Mouse (Mus musculus): Measurements from ENCODE around the gene Prune1. TPM values are rescaled to one million over a fixed set of nuclear protein-coding genes. Genes with fewer than 3 reads are reported as not detected.

Prune1 gene
- total and polyA plus RNA-seq, 3 experiments: 8.4 to 9.1 (median 8.5) TPM

GRCm38 (mm10) chr3:95295321-95296102 lies 13.6 kb upstream of the Prune1 start:
- dilution Hi-C loops (cut with MboI; ENCODE audit: extremely low pct_ligation_motif_present, extremely low pct_unique_long_range_greater_than_20kb, low sequenced_read_pairs): no loop called here
- no peak overlapping the region for H3K9ac ChIP-seq (ENCODE audit: insufficient read depth, low read depth)
- H3K4me2 ChIP-seq (ENCODE audit: insufficient read depth, low read depth, poor library complexity, severe bottlenecking): no peak overlapping the region
- in situ Hi-C loops (cut with MboI; ENCODE audit: low pct_ligation_motif_present, low pct_unique_long_range_greater_than_20kb, low sequenced_read_pairs): no loop called here
- no peak overlapping the region for H3K4me3 ChIP-seq (replicated peaks in 1 of 3; ENCODE audit: low read depth in 2 of 3, low read length in 2 of 3, poor library complexity in 1 of 3)
- H3K79me2 ChIP-seq (replicated peaks; ENCODE audit: control insufficient read depth, extremely low read depth, insufficient read depth, poor library complexity, severe bottlenecking): no peaks in the 10 kb centered on the region
- no peaks in the 10 kb centered on the region for H3K9me3 ChIP-seq (replicated peaks; ENCODE audit: low read length)
- H3K27ac ChIP-seq (ENCODE audit: insufficient read depth, low read depth): no peak overlapping the region
- H3K36me3 ChIP-seq (replicated peaks in 1 of 2; ENCODE audit: control insufficient read depth in 1 of 2, insufficient read depth in 1 of 2, low read length in 1 of 2): peaks cover 24 to 65% of the 10 kb centered on the region in 2 experiments
- no peak for DNase-seq (ENCODE audit: extremely low read depth)
- no peaks in the 10 kb centered on the region for H3K27me3 ChIP-seq (replicated peaks)
- H3K4me1 ChIP-seq (ENCODE audit: control insufficient read depth in 1 of 2, insufficient read depth in 2 of 2): peaks cover 0 to 23% of the 10 kb centered on the region in 2 experiments; a peak in 3 of 4 replicates
- no peak for TF ChIP-seq CHD1 (IDR thresholded peaks at IDR 0.05; ENCODE audit: low read depth, low read length)
- TF ChIP-seq KAT2A (IDR thresholded peaks at IDR 0.05; ENCODE audit: insufficient replicate concordance, low read length): no peak
- TF ChIP-seq E2F4 (IDR thresholded peaks at IDR 0.05; ENCODE audit: insufficient replicate concordance, low read depth, low read length): no peak
- TF ChIP-seq JUND (conservative IDR thresholded peaks at IDR 0.05; ENCODE audit: low read depth, low read length): no peak
- TF ChIP-seq NRF1 (IDR thresholded peaks at IDR 0.05; ENCODE audit: low read depth, low read length): no peak
- TF ChIP-seq USF2 (conservative IDR thresholded peaks at IDR 0.05; ENCODE audit: low read depth, low read length): no peak
- no peak for TF ChIP-seq EP300 (IDR thresholded peaks at IDR 0.05; ENCODE audit: low read length)
- TF ChIP-seq UBTF (IDR thresholded peaks at IDR 0.05; ENCODE audit: low read depth, low read length): no peak
- TF ChIP-seq ZMIZ1 (IDR thresholded peaks at IDR 0.05; ENCODE audit: low read depth, low read length): no peak
- TF ChIP-seq USF1 (IDR thresholded peaks at IDR 0.05; ENCODE audit: low read depth, low read length): no peak
- TF ChIP-seq ELF1 (IDR thresholded peaks at IDR 0.05; ENCODE audit: low read depth, low read length): no peak
- TF ChIP-seq PAX5 (IDR thresholded peaks at IDR 0.05; ENCODE audit: low read length): no peak
- TF ChIP-seq ZKSCAN1 (IDR thresholded peaks at IDR 0.05; ENCODE audit: borderline replicate concordance, low read depth, low read length): no peak
- no peak for TF ChIP-seq MYC (IDR thresholded peaks at IDR 0.05; ENCODE audit: low read depth, low read length)
- TF ChIP-seq TCF12 (IDR thresholded peaks at IDR 0.05; ENCODE audit: low read depth, low read length): no peak
- TF ChIP-seq SIN3A (IDR thresholded peaks at IDR 0.05; ENCODE audit: low read length): no peak
- no peak for TF ChIP-seq ZC3H11A (IDR thresholded peaks at IDR 0.05; ENCODE audit: low read depth, low read length)
- no peak for TF ChIP-seq CHD2 (IDR thresholded peaks at IDR 0.05; ENCODE audit: low read length)

GRCm38 (mm10) chr3:95294718-95295117 lies 12.8 kb upstream of the Prune1 start:
- H3K27ac ChIP-seq (ENCODE audit: insufficient read depth, low read depth): no peak overlapping the region

More at GRCm38 (mm10) chr3:95294718-95295117, 12.8 kb upstream of the Prune1 start:
- H3K79me2 ChIP-seq (replicated peaks; ENCODE audit: control insufficient read depth, extremely low read depth, insufficient read depth, poor library complexity, severe bottlenecking): no peaks in the 10 kb centered on the region
- no peak overlapping the region for H3K4me3 ChIP-seq (replicated peaks in 1 of 3; ENCODE audit: low read depth in 2 of 3, low read length in 2 of 3, poor library complexity in 1 of 3)
- DNase-seq (ENCODE audit: extremely low read depth): no peak
- no peaks in the 10 kb centered on the region for H3K9me3 ChIP-seq (replicated peaks; ENCODE audit: low read length)
- H3K36me3 ChIP-seq (replicated peaks in 1 of 2; ENCODE audit: control insufficient read depth in 1 of 2, insufficient read depth in 1 of 2, low read length in 1 of 2): peaks cover 20 to 60% of the 10 kb centered on the region in 2 experiments
- TF ChIP-seq E2F4 (IDR thresholded peaks at IDR 0.05; ENCODE audit: insufficient replicate concordance, low read depth, low read length) (no peak), TCF12 (IDR thresholded peaks at IDR 0.05; ENCODE audit: low read depth, low read length) (no peak), ELF1 (IDR thresholded peaks at IDR 0.05; ENCODE audit: low read depth, low read length) (no peak), RAD21 (IDR thresholded peaks at IDR 0.05; ENCODE audit: low read depth, low read length) (no peak), ZKSCAN1 (IDR thresholded peaks at IDR 0.05; ENCODE audit: borderline replicate concordance, low read depth, low read length) (no peak), POLR2AphosphoS2 (IDR thresholded peaks at IDR 0.05; ENCODE audit: low read depth, low read length) (no peak), GABPA (IDR thresholded peaks at IDR 0.05; ENCODE audit: insufficient replicate concordance, low read depth, low read length) (no peak), HCFC1 (IDR thresholded peaks at IDR 0.05; ENCODE audit: low read depth, low read length) (no peak), PAX5 (IDR thresholded peaks at IDR 0.05; ENCODE audit: low read length) (no peak), USF1 (IDR thresholded peaks at IDR 0.05; ENCODE audit: low read depth, low read length) (no peak), JUN (IDR thresholded peaks at IDR 0.05; ENCODE audit: insufficient read depth, low read depth, low read length) (no peak), CHD1 (IDR thresholded peaks at IDR 0.05; ENCODE audit: low read depth, low read length) (no peak)
- no peak overlapping the region for H3K4me2 ChIP-seq (ENCODE audit: insufficient read depth, low read depth, poor library complexity, severe bottlenecking)
- no peak overlapping the region for H3K9ac ChIP-seq (ENCODE audit: insufficient read depth, low read depth)
- no peaks in the 10 kb centered on the region for H3K27me3 ChIP-seq (replicated peaks)
- dilution Hi-C loops (cut with MboI; ENCODE audit: extremely low pct_ligation_motif_present, extremely low pct_unique_long_range_greater_than_20kb, low sequenced_read_pairs) (no loop called here), in situ Hi-C loops (cut with MboI; ENCODE audit: low pct_ligation_motif_present, low pct_unique_long_range_greater_than_20kb, low sequenced_read_pairs) (no loop called here)
- H3K4me1 ChIP-seq (ENCODE audit: control insufficient read depth in 1 of 2, insufficient read depth in 2 of 2): peaks cover 0 to 23% of the 10 kb centered on the region in 2 experiments; a peak in 3 of 4 replicates
